Mouse (Mus musculus) gastrocnemius, postnatal 36 days (tissue): Measurements from ENCODE around the gene Cacna2d1. TPM values are rescaled to one million over a fixed set of nuclear protein-coding genes. Genes with fewer than 3 reads are reported as not detected.

ENCODE experiments used
- DNase-seq, 2 experiments: peaks; one replicate each; pipeline ENCODE4 v3.0.0; 2022
- intact Hi-C: fragments of 180-260 bp; cut with DNase I; formaldehyde crosslinking; loops from one replicate; pipeline ENCODE4 v1.15.1; 2025
- total RNA-seq, 2 experiments: library from RNA; stranded (reverse); gene quantifications; 2 replicates each; pipeline ENCODE4 v1.2.3; 2021

Cacna2d1 gene
- total RNA-seq, 2 experiments from 2014 or later, result 267 to 304 TPM

GRCm38 (mm10) chr5:16237972-16238371, 303.5 kb downstream of the Cacna2d1 start:
- DNase-seq, result peak; percentile 29 to 56
- intact Hi-C loops, result no loop called here

- DNase-seq, result no peak
- intact Hi-C loops, result no loop called here
Observed at GRCm38 (mm10) chr5:16240255-16240654, 305.8 kb downstream of the Cacna2d1 start.

- DNase-seq, result no peak
Observed at GRCm38 (mm10) chr5:16243599-16243998, 309.1 kb downstream of the Cacna2d1 start.

DNA sequence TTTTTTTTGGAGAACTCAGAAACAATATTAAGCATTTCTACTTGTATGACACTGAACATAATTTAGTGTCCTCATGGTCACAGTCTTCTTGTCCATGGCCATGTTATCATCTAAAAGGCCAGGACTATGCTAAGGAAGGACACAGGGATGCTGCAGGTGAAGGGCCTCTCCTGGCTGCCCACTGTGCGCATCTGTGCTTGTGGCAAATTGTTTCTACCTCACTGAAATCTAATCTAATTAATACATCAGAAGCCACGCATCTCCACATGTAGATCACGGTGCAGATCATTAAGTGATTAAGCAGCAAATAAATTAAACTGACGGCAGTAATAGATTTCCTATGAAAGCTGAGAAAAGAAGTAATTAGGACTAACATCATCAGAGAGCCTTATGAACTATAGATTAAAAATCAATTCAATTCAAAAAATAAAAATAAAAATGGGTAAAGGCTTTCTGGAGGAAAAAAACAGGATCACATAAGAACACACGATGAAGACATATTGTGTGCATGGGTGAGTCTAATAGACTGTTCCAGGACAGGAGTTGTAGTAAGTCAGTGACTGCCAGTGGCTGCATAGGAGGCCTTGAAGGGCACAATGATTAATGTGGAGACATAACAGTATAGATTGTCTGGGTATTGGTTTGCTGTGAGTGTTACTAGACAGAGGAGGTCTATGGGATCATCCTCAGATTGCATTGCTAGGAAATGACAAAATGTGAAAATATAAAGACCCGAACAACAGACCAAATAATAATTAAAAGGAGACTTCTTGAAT, 318.4 kb downstream of the Cacna2d1 start:
- no peak for DNase-seq
- intact Hi-C loops, result no loop called here

More at GRCm38 (mm10) chr5:16243599-16243998, 309.1 kb downstream of the Cacna2d1 start:
- intact Hi-C loops, result no loop called here

- intact Hi-C loops, result no loop called here
- no peak for DNase-seq
Observed at GRCm38 (mm10) chr5:16253768-16254167, 319.3 kb downstream of the Cacna2d1 start.

- DNase-seq, result no peak
- intact Hi-C loops, result no loop called here
Observed at GRCm38 (mm10) chr5:16265385-16265784, 330.9 kb downstream of the Cacna2d1 start.

- DNase-seq, result no peak
- intact Hi-C loops, result no loop called here
Observed at GRCm38 (mm10) chr5:16277058-16277457, 342.6 kb downstream of the Cacna2d1 start.

GRCm38 (mm10) chr5:16281229-16281628, 346.7 kb downstream of the Cacna2d1 start:
- intact Hi-C loops, result no loop called here
- DNase-seq, result no peak

DNA sequence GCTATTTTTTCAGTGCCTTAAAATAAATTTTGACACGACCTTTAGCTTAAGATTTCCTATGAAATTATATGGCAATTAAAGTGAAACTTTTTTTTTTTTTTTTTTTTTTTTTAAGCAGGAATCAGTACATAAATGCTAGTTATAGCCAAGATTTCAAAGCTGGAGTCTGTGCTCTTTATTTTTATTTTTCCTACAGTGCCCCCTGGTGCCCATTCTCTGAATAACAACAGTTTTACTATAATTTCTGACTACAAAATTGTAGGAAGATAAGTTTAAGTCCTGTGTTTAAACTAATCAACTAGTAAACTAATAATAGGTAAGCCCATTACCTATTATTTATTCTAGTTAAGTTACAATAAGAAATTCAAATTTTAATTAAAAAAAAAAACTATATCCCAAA, 358.7 kb downstream of the Cacna2d1 start:
- DNase-seq, result no peak
- intact Hi-C loops, result no loop called here

DNA sequence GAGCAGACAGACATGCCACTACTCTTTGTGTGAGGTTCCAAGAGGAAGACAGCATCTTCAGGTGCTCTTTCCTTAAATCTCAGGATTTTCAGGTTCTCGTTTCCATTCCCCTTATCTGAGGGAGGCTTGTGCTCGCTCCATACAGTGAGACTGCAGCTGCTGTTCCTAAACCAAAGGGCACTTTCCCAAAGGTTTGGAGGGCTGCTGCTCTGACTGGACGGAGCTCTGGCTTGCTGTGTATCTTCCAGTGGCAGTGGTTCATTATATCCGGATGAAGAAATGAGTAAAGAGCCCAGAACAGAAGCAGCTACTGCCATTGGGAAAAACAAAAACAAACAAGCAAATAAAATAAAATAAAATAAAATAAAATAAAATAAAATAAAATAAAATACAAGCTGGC, 359.3 kb downstream of the Cacna2d1 start:
- intact Hi-C loops, result no loop called here
- no peak for DNase-seq

DNA sequence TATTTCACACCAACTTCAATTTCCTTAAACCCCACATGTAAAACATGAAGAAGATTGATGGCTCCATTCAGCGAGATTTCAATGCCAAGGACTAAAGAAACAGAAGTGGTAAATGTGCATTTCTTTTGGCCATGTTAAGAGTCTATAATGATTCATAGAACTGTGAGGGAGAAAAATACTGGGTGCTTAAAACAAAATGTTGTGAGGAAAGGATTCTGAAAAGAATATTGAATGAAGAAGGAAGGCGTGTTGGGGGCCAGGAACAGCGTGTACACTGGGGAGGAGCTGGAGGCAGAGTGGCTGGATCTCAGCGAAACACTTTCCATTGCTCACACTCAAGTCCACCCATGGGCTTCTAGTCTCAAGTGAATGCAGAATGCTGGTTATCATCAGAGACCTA, 360.2 kb downstream of the Cacna2d1 start:
- DNase-seq, result no peak
- intact Hi-C loops, result loop anchor here (5.0 kb wide), 1 partner anchor 457 kb away; no protein-coding TSS in a partner anchor

GRCm38 (mm10) chr5:16297170-16297771, 362.8 kb downstream of the Cacna2d1 start:
- intact Hi-C loops, result loop anchor here (5.0 kb wide), 1 partner anchor 460 kb away; no protein-coding TSS in a partner anchor
- no peak for DNase-seq

- intact Hi-C loops, result loop anchor here (5.0 kb wide), 1 partner anchor 462 kb away; no protein-coding TSS in a partner anchor
- no peak for DNase-seq
Observed at GRCm38 (mm10) chr5:16299631-16300030, 365.1 kb downstream of the Cacna2d1 start.

GRCm38 (mm10) chr5:16309168-16310006, 374.9 kb downstream of the Cacna2d1 start:
- peak; percentile 38 to 44 for DNase-seq
- intact Hi-C loops, result no loop called here

DNA sequence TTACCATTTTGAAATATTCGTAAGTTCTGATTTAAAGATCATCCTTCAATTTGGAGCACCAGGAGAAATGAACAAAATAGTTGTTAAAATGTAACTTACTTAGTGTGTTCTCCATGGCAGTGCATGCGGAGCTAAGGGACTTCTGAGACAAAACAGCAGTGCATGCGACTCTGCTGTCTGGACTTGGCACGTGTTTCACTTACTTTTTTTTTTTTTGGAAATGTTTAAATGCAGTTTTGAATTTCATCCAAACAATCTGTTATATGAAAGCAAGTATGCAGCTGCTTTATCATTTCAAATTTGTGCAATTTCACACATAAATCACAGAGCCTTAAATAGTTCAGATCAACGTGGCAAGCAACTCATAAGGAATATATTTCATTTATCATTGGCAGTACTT, 379.8 kb downstream of the Cacna2d1 start:
- no peak for DNase-seq
- intact Hi-C loops, result no loop called here

DNA sequence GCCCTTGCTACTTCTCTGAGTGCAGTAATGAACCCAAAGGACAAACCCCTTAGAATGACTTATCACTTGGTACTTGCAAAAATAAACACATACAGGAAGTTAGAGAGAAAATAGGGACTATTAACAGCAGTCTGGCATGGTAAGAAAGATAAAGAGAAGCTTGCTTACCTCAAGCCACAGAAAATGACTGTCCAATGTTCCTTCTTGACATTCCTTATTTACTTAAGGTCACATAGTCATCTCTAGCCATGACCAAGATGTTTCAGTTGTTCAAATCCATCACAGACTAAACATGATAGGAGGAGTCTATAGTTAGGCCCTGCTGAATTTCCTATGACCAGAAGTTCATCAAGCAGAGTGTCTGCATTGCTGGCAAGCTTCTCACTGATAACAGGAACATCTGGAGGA, 381.5 kb downstream of the Cacna2d1 start:
- DNase-seq, result no peak
- intact Hi-C loops, result no loop called here

GRCm38 (mm10) chr5:16317680-16318242, 383.3 kb downstream of the Cacna2d1 start:
- DNase-seq, result no peak
- intact Hi-C loops, result no loop called here

DNA sequence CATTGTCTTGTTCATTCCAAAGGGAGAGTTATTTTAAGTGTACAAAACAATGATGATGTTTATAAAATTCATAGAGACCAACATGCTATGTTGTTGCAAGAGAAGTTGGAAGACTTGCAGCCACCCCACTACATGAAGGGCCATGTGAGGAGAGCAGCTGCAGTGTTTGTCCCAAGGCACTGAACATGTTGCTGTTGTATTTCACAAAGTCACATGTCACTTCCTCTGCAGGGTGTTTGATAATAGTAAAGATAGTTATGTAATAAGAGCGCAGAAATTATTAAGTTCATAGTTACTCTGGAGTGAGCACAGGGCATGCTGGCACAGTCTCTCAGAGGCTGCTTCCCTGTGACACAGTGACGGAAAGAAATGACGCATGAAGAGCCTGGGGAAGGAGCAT, 392.1 kb downstream of the Cacna2d1 start:
- no peak for DNase-seq
- intact Hi-C loops, result no loop called here

GRCm38 (mm10) chr5:16345393-16345792, 410.9 kb downstream of the Cacna2d1 start:
- intact Hi-C loops, result no loop called here
- DNase-seq, result no peak

GRCm38 (mm10) chr5:16355816-16356215, 421.3 kb downstream of the Cacna2d1 start:
- DNase-seq, result no peak
- intact Hi-C loops, result no loop called here

DNA sequence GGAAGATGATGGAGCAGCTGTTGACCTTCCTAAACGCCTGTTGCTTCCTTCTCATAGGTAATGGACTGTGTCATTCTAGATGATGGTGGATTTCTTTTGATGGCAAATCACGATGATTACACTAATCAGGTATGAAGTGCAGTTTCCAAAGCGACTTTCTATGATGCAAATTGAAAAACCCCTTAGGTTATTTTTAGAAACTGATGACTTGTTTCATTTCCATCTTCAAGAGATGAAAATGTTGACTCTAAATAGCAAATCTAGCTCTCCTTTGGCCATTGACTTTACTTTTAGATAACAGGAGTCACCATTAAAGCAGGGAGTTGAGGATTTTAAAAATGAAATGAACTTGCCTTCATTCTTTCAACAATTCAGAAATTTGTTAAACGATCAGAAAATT, 423.2 kb downstream of the Cacna2d1 start:
- intact Hi-C loops, result no loop called here
- DNase-seq, result no peak
